Mouse (Mus musculus) heart, embryonic 11.5 days (tissue): ENCODE measurements around the gene Smu1. TPM values are rescaled to one million over a fixed set of nuclear protein-coding genes. Genes with fewer than 3 reads are reported as not detected.
A peak's percentile ranks its signal among the peaks of the same experiment; 100 is the strongest.
"Not testable (repeated sequence)": the region's sequence is repeated elsewhere in the genome, so short reads cannot be mapped to it uniquely, and the experiment has no call there.

Source experiments
- ATAC-seq: fragments of 200-750 bp; cut with Nextera tagmentation; replicated peaks from 2 replicates; pipeline ENCODE4 v1.8.0; 2017; ENCODE audit warnings: moderate library complexity; ENCODE audit not compliant: insufficient number of reproducible peaks, low FRiP score, low TSS enrichment
- H3K27ac ChIP-seq: fragments of 300-500 bp; sonication (generic); 2 replicates; pipeline ENCODE4 v1.5.1; 2014; ENCODE audit warnings: mild to moderate bottlenecking, low read depth, low read length
- H3K27me3 ChIP-seq: fragments of 300-500 bp; sonication (generic); 2 replicates; pipeline ENCODE4 v1.6.1; 2014; ENCODE audit warnings: mild to moderate bottlenecking, low read length, mixed read lengths; ENCODE audit not compliant: control insufficient read depth, insufficient read depth
- H3K36me3 ChIP-seq: fragments of 300-500 bp; sonication (generic); 2 replicates; pipeline ENCODE4 v1.6.1; 2014; ENCODE audit warnings: mild to moderate bottlenecking, low read length, moderate library complexity, mixed read lengths; ENCODE audit not compliant: control insufficient read depth, insufficient read depth
- H3K4me1 ChIP-seq: fragments of 300-500 bp; sonication (generic); 2 replicates; pipeline ENCODE4 v1.6.1; 2014; ENCODE audit warnings: low read length; ENCODE audit not compliant: control insufficient read depth, insufficient read depth
- H3K4me2 ChIP-seq: fragments of 300-500 bp; sonication (generic); 2 replicates; pipeline ENCODE4 v1.6.1; 2014; ENCODE audit warnings: mild to moderate bottlenecking, moderate library complexity
- H3K4me3 ChIP-seq: fragments of 300-500 bp; sonication (generic); 2 replicates; pipeline ENCODE4 v1.5.1; 2014; ENCODE audit warnings: low read depth, low read length
- H3K9ac ChIP-seq: fragments of 300-500 bp; sonication (generic); 2 replicates; pipeline ENCODE4 v1.6.1; 2014; ENCODE audit warnings: mild to moderate bottlenecking, low read depth, low read length, moderate library complexity
- H3K9me3 ChIP-seq: fragments of 300-500 bp; sonication (generic); replicated peaks from 2 replicates; pipeline ENCODE4 v1.6.1; 2016; ENCODE audit warnings: low read length; ENCODE audit not compliant: control insufficient read depth
- WGBS: fragments of 180-500 bp; shearing (Covaris S2); extraction: QIAGEN DNeasy Blood & Tissue Kit; methylation state at CpG from one replicate; pipeline ENCODE4 v1.1.7; 2014; ENCODE audit not compliant: insufficient replicate concordance; 5-methylcytosine and 5-hydroxymethylcytosine counted together
- polyA plus RNA-seq: library from polyadenylated mRNA; unstranded; fragments of >200 nt; fragmentation: Nextera tagmentation; extraction: Ambion mirVana; gene quantifications from 2 replicates; pipeline ENCODE4 v1.2.1, GENCODE M21; 2014

Smu1 gene
- 105 and 123 TPM in 2 replicates for polyA plus RNA-seq

DNA sequence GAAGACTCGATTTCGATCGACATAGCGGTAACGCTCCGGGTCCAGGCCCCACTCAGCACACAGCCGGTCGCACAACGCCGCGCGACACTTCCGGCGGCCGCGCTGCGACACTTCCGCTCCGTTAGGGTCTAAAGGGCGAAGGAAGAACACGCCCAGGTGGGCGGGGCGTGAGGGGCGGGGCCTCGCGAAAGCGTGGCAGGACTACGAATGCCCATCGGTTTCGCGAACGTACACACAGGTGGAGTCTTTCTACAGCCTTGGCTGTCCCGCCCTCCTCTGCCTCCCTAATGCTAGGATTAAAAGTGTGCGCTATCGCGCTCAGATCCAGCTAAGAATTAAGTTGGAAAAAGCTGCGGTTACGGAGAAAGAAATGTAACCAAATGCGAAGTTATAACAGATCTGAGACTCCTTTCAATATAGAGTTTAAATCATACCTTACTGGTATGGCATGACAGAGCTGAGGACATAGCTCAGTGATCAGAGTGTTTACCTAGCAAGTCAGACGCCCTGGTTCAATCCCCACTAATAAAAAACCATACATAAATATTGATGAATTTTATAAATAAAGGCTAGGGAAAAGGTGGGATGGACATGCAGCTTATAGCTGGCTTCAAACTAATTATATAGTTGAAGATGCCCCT, at the start of gene Smu1:
TSS of gene Smu1 (minus strand) at position 144 of the 641 bp plus-strand sequence.
- under 1% methylated on average over 40 of the region's 40 CpGs for WGBS
- Histone ChIP-seq H3K36me3 (peaks cover 20% of the 10 kb centered on the region), H3K9me3 (no peaks in the 10 kb centered on the region), H3K27me3 (no peaks in the 10 kb centered on the region), H3K4me3 (peak within 1 kb of the TSS; percentile 92), H3K4me1 (no peaks in the 10 kb centered on the region), H3K27ac (peak within 1 kb of the TSS; percentile 59; the same call in 1 of the 2 replicates), H3K9ac (peak within 1 kb of the TSS; percentile 87), H3K4me2 (peak within 1 kb of the TSS; percentile 71)
- ATAC-seq, result peak; percentile 97

DNA sequence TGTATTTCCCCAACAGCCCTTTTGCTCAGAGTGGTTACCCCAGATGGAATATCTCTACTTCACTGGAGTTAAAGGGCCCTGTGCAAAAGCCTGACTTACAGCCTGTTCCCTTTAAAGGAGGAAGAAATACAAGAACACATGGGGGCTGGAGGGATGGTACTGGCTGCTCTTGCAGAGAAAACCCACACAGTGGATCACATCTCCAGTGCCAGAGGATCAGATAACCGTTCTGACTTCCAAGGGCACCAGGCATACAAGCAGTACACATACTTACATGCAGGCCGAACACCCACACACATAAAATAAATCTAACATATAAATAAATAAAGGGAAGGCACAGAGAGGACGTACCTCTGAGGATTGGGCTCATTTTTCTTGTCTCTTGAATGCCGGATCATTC, 49.7 kb upstream of the Smu1 start:
- no peak overlapping the region for H3K27ac ChIP-seq

DNA sequence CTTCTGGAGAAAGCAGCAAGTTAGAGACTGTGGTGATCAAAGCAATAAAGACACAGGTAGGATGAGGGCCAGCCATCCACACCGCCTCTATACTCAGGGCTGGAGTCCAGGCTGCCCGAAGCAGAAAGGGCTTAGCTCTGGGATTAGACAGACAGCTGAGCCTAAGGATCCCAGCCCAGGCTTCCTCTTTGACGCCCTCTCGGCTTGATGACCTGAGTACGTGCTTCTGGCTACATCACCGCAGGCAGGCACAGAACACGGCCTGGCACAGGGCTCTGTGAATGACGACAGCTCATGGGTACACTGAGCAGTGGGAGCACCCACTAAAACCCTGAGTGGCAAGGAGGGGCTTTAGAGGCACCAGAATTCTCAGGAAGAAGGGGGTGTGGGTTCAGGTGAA, 47.7 kb upstream of the Smu1 start:
- no peaks in the 10 kb centered on the region for H3K9me3 ChIP-seq
- WGBS, result 84% methylated on average over 8 of the region's 8 CpGs
- no peak overlapping the region for H3K27ac ChIP-seq
- peaks cover 29% of the 10 kb centered on the region for H3K36me3 ChIP-seq
- no peak for ATAC-seq
- H3K4me2 ChIP-seq, result no peak overlapping the region
- peaks cover 10% of the 10 kb centered on the region; the same call in 1 of the 2 replicates for H3K4me1 ChIP-seq
- no peaks in the 10 kb centered on the region for H3K27me3 ChIP-seq
- H3K4me3 ChIP-seq, result no peak overlapping the region
- no peak overlapping the region for H3K9ac ChIP-seq

More for the DNA sequence above, 49.7 kb upstream of the Smu1 start:
- Histone ChIP-seq H3K9ac (no peak overlapping the region), H3K4me1 (0 out of 2 replicates have a peak, but pooled peaks cover 5% of the 10 kb centered on the region), H3K4me3 (no peak overlapping the region), H3K36me3 (peaks cover 34% of the 10 kb centered on the region), H3K4me2 (no peak overlapping the region), H3K9me3 (no peaks in the 10 kb centered on the region), H3K27me3 (no peaks in the 10 kb centered on the region)
- WGBS, result 79% methylated on average over 4 of the region's 4 CpGs
- no peak for ATAC-seq

GRCm38 (mm10) chr4:40802787-40803186, 45.1 kb upstream of the Smu1 start:
- H3K27ac ChIP-seq, result no peak overlapping the region
- peaks cover 23% of the 10 kb centered on the region for H3K36me3 ChIP-seq
- no peaks in the 10 kb centered on the region for H3K9me3 ChIP-seq
- no peak overlapping the region for H3K9ac ChIP-seq
- H3K4me1 ChIP-seq, result peaks cover 17% of the 10 kb centered on the region
- ATAC-seq, result no peak
- no peak overlapping the region for H3K4me3 ChIP-seq
- 87% methylated on average over 3 of the region's 3 CpGs for WGBS
- H3K4me2 ChIP-seq, result no peak overlapping the region
- H3K27me3 ChIP-seq, result no peaks in the 10 kb centered on the region

GRCm38 (mm10) chr4:40801908-40802307, 44.2 kb upstream of the Smu1 start:
- Histone ChIP-seq H3K36me3 (peaks cover 15% of the 10 kb centered on the region), H3K4me3 (no peak overlapping the region), H3K4me2 (no peak overlapping the region), H3K9me3 (no peaks in the 10 kb centered on the region), H3K4me1 (peaks cover 17% of the 10 kb centered on the region), H3K27ac (no peak overlapping the region), H3K9ac (no peak overlapping the region), H3K27me3 (no peaks in the 10 kb centered on the region)
- no peak for ATAC-seq
- 64% methylated on average over 4 of the region's 4 CpGs for WGBS

- no peak for ATAC-seq
- H3K4me1 ChIP-seq, result peaks cover 17% of the 10 kb centered on the region
- no peak overlapping the region for H3K9ac ChIP-seq
- no peak overlapping the region for H3K4me2 ChIP-seq
- no peaks in the 10 kb centered on the region for H3K9me3 ChIP-seq
- peaks cover 11% of the 10 kb centered on the region for H3K36me3 ChIP-seq
- H3K27ac ChIP-seq, result no peak overlapping the region
- WGBS, result 44% methylated on average over 3 of the region's 3 CpGs
- H3K4me3 ChIP-seq, result no peak overlapping the region
- no peaks in the 10 kb centered on the region for H3K27me3 ChIP-seq
These were observed 43.1 kb upstream of the Smu1 start for GRCm38 (mm10) chr4:40800873-40801272.

DNA sequence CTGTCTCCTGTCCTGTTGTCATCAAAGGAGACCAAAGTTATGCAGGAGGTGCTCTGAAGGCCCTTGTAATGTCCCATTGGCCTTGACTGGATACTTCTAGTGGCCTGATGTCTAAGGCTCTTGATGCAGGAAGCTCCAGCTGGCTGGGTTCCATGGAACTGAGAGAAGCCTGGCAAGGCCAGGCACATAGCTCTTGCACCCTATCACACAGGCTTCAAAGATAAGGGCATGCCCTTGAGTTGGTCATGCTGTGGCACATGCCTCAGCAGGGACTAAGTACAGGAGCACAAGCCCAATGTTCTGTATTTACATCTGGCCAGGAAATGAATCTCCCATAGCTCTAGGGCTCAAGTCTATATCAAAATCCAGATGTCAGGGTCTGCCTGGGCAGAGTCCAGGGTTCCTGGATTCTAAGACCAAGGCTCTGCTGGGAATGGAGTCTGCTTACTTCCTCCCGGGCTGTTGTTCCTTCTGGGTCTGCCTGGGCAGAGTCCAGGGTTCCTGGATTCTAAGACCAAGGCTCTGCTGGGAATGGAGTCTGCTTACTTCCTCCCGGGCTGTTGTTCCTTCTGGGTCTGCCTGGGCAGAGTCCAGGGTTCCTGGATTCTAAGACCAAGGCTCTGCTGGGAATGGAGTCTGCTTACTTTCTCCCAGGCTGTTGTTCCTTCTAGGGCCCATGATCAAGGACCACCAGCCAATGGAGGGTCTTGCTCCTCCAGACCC, 41.3 kb upstream of the Smu1 start:
- not testable (repeated sequence) for H3K9me3 ChIP-seq, H3K4me2 ChIP-seq, H3K36me3 ChIP-seq, H3K9ac ChIP-seq, H3K4me3 ChIP-seq, H3K27me3 ChIP-seq
- Histone ChIP-seq H3K4me1 (peaks cover 17% of the 10 kb centered on the region), H3K27ac (peak overlapping the region; percentile 54)
- 0 out of 2 replicates have a peak, but pooled peaks have one; percentile 56 for ATAC-seq
- 57% methylated on average over 1 of the region's 2 CpGs for WGBS

DNA sequence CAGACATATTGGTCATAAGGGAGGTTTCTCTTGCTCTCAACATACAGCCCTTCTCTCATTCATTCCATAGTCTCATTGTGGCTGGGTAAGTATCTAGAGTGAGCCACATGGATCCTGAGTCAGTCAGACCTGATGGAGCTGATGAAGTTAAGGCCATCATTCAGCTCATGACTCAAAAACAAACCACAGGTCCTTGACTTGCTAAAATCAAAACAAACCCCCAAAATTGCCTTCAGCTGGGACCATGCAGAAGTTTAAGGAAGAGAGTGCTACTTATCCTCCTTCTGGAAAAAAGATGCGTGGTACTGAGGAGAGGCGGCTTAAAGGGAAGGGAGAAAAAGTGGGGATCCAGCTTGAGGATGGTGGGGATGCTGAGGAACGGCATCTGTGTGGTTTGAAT, 38.0 kb upstream of the Smu1 start:
- WGBS, result 87% methylated on average over 3 of the region's 3 CpGs
- no peak for ATAC-seq
- no peak overlapping the region for H3K4me3 ChIP-seq
- H3K4me2 ChIP-seq, result no peak overlapping the region
- no peak overlapping the region for H3K9ac ChIP-seq
- peaks cover 7% of the 10 kb centered on the region for H3K4me1 ChIP-seq
- H3K36me3 ChIP-seq, result no peaks in the 10 kb centered on the region
- H3K9me3 ChIP-seq, result no peaks in the 10 kb centered on the region
- no peak overlapping the region for H3K27ac ChIP-seq
- H3K27me3 ChIP-seq, result no peaks in the 10 kb centered on the region
